Mouse (Mus musculus): ENCODE results near the gene Vmn1r200.
"Not testable (repeated sequence)": the region's sequence is repeated elsewhere in the genome, so short reads cannot be mapped to it uniquely, and the experiment has no call there.

Vmn1r200 gene

DNA sequence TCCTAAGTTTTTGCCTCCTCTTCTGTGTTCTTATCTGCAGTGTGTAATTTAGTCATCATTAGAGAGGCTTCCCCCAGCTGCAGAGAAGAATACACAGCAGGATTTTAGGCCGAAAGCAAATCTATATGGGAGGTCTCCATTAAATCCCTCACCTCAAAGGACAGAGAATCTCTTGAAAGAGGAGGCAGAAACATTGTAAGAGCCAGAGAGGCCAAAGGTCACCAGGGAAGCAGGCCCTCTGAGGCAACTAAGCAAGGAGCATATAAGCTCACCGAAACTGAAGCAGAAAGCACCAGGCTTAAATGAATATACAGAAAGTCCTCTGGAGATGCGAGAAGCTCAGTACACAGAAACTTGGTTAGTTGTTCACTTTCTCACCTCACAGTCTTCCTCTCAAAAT is at the start of gene Vmn1r200:
TSS of gene Vmn1r200 (plus strand) at position 301 of the 400 bp plus-strand sequence.
- DNase-seq (ENCODE audit: low read depth), result no peak

DNA sequence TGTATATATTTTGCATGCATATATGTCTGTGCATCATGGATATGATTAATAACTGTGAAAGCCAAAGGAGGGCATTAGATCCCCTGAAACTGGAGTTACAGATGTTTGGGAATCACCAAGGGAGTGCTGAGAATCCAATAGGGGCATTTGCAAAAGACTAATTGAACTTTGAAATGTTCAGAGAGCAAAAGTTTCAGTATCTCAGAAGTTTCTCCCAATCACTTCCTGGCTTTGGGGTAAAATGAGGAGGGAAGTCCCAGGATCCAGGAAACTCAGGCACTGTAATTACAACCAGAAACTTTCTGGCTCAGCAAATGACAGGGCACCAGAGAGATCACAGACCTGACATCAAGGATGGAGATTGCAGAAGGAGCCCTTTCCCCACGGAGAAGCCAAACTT is 40.1 kb upstream of the Vmn1r200 start, which contains the start of gene Vmn1r198:
TSS of gene Vmn1r198 (plus strand) at position 301 of the 400 bp plus-strand sequence.
- no peak for DNase-seq (ENCODE audit: low read depth)

DNA sequence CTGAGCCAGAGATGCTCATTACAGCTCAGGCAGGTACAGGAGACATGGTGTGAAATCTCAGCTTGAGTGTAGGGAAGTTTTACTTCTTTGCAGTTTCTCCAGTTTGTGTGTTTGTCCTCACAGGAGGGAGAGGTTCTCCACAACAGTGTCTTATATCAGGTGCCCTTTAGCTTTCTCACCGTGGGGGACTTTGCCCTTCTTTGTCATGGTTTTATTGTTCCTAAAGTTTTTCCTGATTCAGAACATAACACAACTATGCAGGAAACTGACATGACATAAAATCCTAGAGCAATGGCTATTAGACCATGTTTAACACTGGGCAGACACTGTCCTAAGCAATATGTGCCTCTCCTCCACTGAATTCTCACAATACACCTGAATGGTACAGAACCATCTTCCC is 39.4 kb upstream of the Vmn1r200 start:
- DNase-seq (ENCODE audit: low read depth), result no peak

DNA sequence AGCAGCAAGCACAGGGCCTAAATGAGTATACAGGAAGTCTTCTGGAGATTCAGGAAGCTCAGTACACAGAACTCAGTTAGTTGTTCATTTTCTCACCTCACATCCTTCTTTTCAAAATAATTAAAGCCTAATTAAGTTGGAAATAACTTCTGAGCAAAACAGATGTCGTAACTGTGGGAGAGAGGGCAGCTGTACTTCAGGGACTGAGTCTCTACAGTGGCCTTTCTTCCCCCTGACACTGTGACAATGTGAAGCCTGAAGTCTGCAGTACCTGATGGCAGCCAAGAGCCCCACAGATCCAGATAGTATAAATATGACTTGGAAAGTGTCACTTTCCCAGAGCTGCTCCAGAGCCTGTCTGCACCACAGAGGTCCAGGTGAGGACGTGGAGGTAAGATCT is 10.7 kb upstream of the Vmn1r200 start, which contains the start of gene Vmn1r199:
TSS of gene Vmn1r199 (plus strand) at position 301 of the 400 bp plus-strand sequence.
- no peak for DNase-seq (ENCODE audit: low read depth)

DNA sequence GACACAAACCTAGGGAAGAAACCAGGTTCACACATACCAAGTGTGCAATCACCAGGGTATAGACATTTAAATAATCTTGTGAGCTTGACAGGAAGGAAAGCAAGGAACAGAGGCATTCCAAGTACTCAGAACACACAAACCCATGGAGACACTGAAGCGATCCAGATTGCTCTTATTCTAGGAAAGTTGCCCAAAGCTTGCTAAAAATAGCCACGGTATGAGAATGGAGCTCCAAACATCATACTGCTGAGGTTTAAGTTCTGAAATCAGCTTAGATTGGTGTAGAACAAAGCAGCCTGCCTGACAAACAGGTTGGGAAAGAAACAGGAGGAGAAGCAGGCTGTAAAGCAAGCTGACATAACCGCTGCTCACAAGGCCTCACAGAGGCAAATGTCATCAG is 9.0 kb upstream of the Vmn1r200 start:
- DNase-seq (ENCODE audit: low read depth), result not testable (repeated sequence)

DNA sequence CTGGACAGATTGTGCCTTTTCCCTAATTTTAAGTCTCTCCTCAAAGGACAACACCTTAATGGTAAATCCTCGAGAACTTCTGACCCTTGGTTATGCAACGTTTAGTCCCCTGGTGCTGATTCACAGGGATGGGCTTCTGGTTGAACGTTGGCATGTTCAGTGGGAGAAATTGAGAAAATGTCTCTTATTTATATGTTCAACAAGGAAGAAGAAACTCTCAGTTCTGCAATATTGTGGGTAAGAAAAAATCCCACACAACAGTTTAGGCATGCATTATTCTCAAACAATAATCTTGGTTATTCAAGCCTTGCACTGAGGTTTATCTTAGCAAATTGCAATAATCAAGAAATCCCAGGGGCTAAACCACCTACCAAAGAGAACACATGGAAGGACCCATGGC is 6.8 kb upstream of the Vmn1r200 start:
- DNase-seq (ENCODE audit: low read depth), result no peak

DNA sequence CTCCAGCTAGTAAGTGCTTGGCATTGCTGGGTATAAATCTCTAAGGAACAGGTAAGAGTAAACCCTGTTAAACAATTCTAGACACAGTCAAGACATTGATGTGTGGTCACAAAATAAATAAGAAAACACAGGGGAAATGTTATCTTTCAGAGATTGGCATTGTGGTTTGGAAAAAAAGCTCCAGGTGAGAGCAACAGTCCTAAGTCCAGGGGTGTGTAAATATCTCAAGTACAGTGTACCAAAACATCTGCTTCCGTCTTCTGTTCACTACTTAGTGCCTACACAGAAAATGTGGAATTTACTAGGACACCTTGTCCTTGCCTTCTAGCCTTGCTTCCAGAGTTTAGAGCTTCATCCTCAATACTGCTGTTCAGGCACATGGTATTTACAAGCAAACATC is 3.1 kb upstream of the Vmn1r200 start:
- DNase-seq (ENCODE audit: low read depth), result no peak

DNA sequence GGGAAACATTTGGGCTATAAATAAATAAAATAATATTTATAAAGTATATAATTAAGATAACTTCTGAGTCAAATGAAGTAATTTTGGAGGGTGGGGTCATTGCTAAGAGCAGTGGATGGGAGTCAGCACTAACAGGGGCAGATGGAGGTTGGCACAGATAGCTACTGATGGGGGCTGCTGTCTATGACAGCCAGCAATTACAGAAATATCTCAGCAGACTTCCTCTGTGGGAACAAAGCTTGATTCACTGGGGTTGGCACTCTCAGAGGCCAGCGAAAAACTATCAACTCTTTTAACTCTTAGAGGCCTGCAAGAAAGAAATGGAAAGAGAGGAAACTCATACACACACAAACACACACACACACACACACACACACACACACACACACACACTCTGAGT is 12.8 kb downstream of the Vmn1r200 start:
- no peak for DNase-seq (ENCODE audit: low read depth)

Data from 416B (cell line).